Mouse (Mus musculus) intestine, embryonic 14.5 days (tissue): ENCODE measurements around the gene 1700069L16Rik. TPM values are rescaled to one million over a fixed set of nuclear protein-coding genes. Genes with fewer than 3 reads are reported as not detected.
A peak's percentile ranks its signal among the peaks of the same experiment; 100 is the strongest.

Experiments
- ATAC-seq: fragments of 200-750 bp; cut with Nextera tagmentation; replicated peaks from 2 replicates; pipeline ENCODE4 v1.8.0; 2017; ENCODE audit warnings: low read depth, moderate number of reproducible peaks, moderate TSS enrichment, moderate library complexity; ENCODE audit not compliant: low FRiP score, low TSS enrichment
- DNase-seq: peaks from one replicate; pipeline ENCODE4 v3.0.0-alpha.2; 2018; ENCODE audit warnings: low spot score
- H3K27ac ChIP-seq: fragments of 300-500 bp; sonication (generic); 2 replicates; pipeline ENCODE4 v1.5.1; 2014; ENCODE audit warnings: low read depth, mild to moderate bottlenecking, control low read depth
- H3K27me3 ChIP-seq: fragments of 300-500 bp; sonication (generic); replicated peaks from 2 replicates; pipeline ENCODE4 v1.6.1; 2014; ENCODE audit warnings: low read length, control low read depth; ENCODE audit not compliant: control insufficient read depth, insufficient read depth
- H3K36me3 ChIP-seq: fragments of 300-500 bp; sonication (generic); 2 replicates; pipeline ENCODE4 v1.6.1; 2014; ENCODE audit warnings: low read length, control low read depth; ENCODE audit not compliant: control insufficient read depth, insufficient read depth
- H3K4me1 ChIP-seq: fragments of 300-500 bp; sonication (generic); replicated peaks from 2 replicates; pipeline ENCODE4 v1.6.1; 2014; ENCODE audit warnings: low read length, control low read depth, mixed read lengths; ENCODE audit not compliant: control insufficient read depth, insufficient read depth
- H3K4me2 ChIP-seq: fragments of 300-500 bp; sonication (generic); 2 replicates; pipeline ENCODE4 v1.6.1; 2014; ENCODE audit warnings: low read length
- H3K4me3 ChIP-seq: fragments of 300-500 bp; sonication (generic); 2 replicates; pipeline ENCODE4 v1.5.1; 2014; ENCODE audit warnings: low read depth, low read length, control low read depth, mixed read lengths
- H3K9ac ChIP-seq: fragments of 300-500 bp; sonication (generic); 2 replicates; pipeline ENCODE4 v1.6.1; 2014; ENCODE audit warnings: mild to moderate bottlenecking, low read length
- H3K9me3 ChIP-seq: fragments of 300-500 bp; sonication (generic); 2 replicates; pipeline ENCODE4 v1.6.1; 2016; ENCODE audit warnings: low read length, control low read depth; ENCODE audit not compliant: control insufficient read depth
- WGBS: fragments of 180-500 bp; shearing (Covaris S2); extraction: QIAGEN DNeasy Blood & Tissue Kit; methylation state at CpG from one replicate; pipeline ENCODE4 v1.1.7; 2014; 5-methylcytosine and 5-hydroxymethylcytosine counted together
- polyA plus RNA-seq: library from polyadenylated mRNA; unstranded; fragments of >200 nt; fragmentation: Nextera tagmentation; extraction: Ambion mirVana; gene quantifications from 2 replicates; pipeline ENCODE4 v1.2.1, GENCODE M21; 2014

Gene 1700069L16Rik
- polyA plus RNA-seq, 1 experiment from 2014 or later, result not detected

GRCm38 (mm10) chr5:113650035-113650865, 74.3 kb downstream of the 1700069L16Rik start, which contains the start of gene Cmklr1:
Cmklr1 (minus strand) TSS chr5:113650426.
- no peak within 1 kb of the TSS for H3K27ac ChIP-seq
- peak within 1 kb of the TSS; percentile 8; the same call in 1 of the 2 replicates for H3K9ac ChIP-seq
- WGBS, result 7% methylated on average over 30 of the region's 30 CpGs

GRCm38 (mm10) chr5:113648647-113649211, 75.8 kb downstream of the 1700069L16Rik start:
- Histone ChIP-seq H3K27me3 (0 out of 2 replicates have a peak, but pooled peaks cover 3% of the 10 kb centered on the region), H3K4me3 (no peak overlapping the region), H3K9me3 (no peaks in the 10 kb centered on the region), H3K9ac (no peak overlapping the region), H3K4me2 (no peak overlapping the region), H3K27ac (no peak overlapping the region), H3K36me3 (no peaks in the 10 kb centered on the region), H3K4me1 (peaks cover 19% of the 10 kb centered on the region)
- no peak for ATAC-seq
- WGBS, result 51% methylated on average over 5 of the region's 5 CpGs
- DNase-seq, result no peak

More at GRCm38 (mm10) chr5:113650035-113650865, 74.3 kb downstream of the 1700069L16Rik start, which contains the start of gene Cmklr1:
- H3K4me3 ChIP-seq, result peak within 1 kb of the TSS; percentile 23
- peaks cover 19% of the 10 kb centered on the region for H3K4me1 ChIP-seq
- no peak for ATAC-seq
- DNase-seq, result no peak
- no peaks in the 10 kb centered on the region for H3K9me3 ChIP-seq
- 0 out of 2 replicates have a peak, but pooled peaks cover 3% of the 10 kb centered on the region for H3K27me3 ChIP-seq
- peak within 1 kb of the TSS; percentile 47 for H3K4me2 ChIP-seq
- H3K36me3 ChIP-seq, result no peaks in the 10 kb centered on the region

GRCm38 (mm10) chr5:113647141-113647540, 77.4 kb downstream of the 1700069L16Rik start:
- no peaks in the 10 kb centered on the region for H3K36me3 ChIP-seq
- 78% methylated on average over 8 of the region's 8 CpGs for WGBS
- H3K4me3 ChIP-seq, result no peak overlapping the region
- ATAC-seq, result no peak
- H3K27ac ChIP-seq, result no peak overlapping the region
- no peak overlapping the region for H3K9ac ChIP-seq
- DNase-seq, result no peak
- H3K4me2 ChIP-seq, result no peak overlapping the region
- H3K4me1 ChIP-seq, result peaks cover 18% of the 10 kb centered on the region
- 0 out of 2 replicates have a peak, but pooled peaks cover 3% of the 10 kb centered on the region for H3K27me3 ChIP-seq
- H3K9me3 ChIP-seq, result no peaks in the 10 kb centered on the region

- H3K27me3 ChIP-seq, result no peaks in the 10 kb centered on the region
- H3K27ac ChIP-seq, result no peak overlapping the region
- peaks cover 8% of the 10 kb centered on the region; the same call in 1 of the 2 replicates for H3K4me1 ChIP-seq
- no peak overlapping the region for H3K9ac ChIP-seq
- DNase-seq (no peak), ATAC-seq (no peak)
- H3K4me2 ChIP-seq, result no peak overlapping the region
- no peak overlapping the region for H3K4me3 ChIP-seq
- no peaks in the 10 kb centered on the region for H3K36me3 ChIP-seq
- WGBS, result 80% methylated on average over 4 of the region's 4 CpGs
- no peaks in the 10 kb centered on the region for H3K9me3 ChIP-seq
Observed at GRCm38 (mm10) chr5:113644520-113644919, 80.1 kb downstream of the 1700069L16Rik start.

GRCm38 (mm10) chr5:113643107-113643848, 81.3 kb downstream of the 1700069L16Rik start:
- peak overlapping the region; percentile 15; the same call in 1 of the 2 replicates for H3K4me2 ChIP-seq
- DNase-seq, result no peak
- no peaks in the 10 kb centered on the region for H3K36me3 ChIP-seq
- no peaks in the 10 kb centered on the region for H3K9me3 ChIP-seq
- no peak for ATAC-seq
- peaks cover 4% of the 10 kb centered on the region; the same call in 1 of the 2 replicates for H3K4me1 ChIP-seq
- H3K27ac ChIP-seq, result no peak overlapping the region
- 48% methylated on average over 18 of the region's 18 CpGs for WGBS
- no peaks in the 10 kb centered on the region for H3K27me3 ChIP-seq
- H3K9ac ChIP-seq, result no peak overlapping the region
- no peak overlapping the region for H3K4me3 ChIP-seq

Other genes starting within 250 kb of the 1700069L16Rik start
- 6.0 and 6.6 TPM in 2 replicates for gene Wscd2, start 234.4 kb downstream of the 1700069L16Rik start, polyA plus RNA-seq
- gene Cmklr1, start 74.3 kb downstream of the 1700069L16Rik start, polyA plus RNA-seq, result 1.6 and 2.4 TPM in 2 replicates
- gene Ficd, start 11.0 kb upstream of the 1700069L16Rik start, polyA plus RNA-seq, result 3.3 and 3.6 TPM in 2 replicates
- gene Sart3, start 47.7 kb upstream of the 1700069L16Rik start, polyA plus RNA-seq, result 44.0 and 46.3 TPM in 2 replicates
- 108 and 110 TPM in 2 replicates for gene Iscu, start 48.0 kb upstream of the 1700069L16Rik start, polyA plus RNA-seq
- 41.9 and 46.1 TPM in 2 replicates for gene Tmem119, start 75.7 kb upstream of the 1700069L16Rik start, polyA plus RNA-seq
- 4.0 and 4.7 TPM in 2 replicates for gene Selplg, start 107.9 kb upstream of the 1700069L16Rik start, polyA plus RNA-seq
- 185 and 200 TPM in 2 replicates for gene Coro1c, start 184.0 kb upstream of the 1700069L16Rik start, polyA plus RNA-seq